Mouse (Mus musculus): ENCODE results near the gene Tbc1d8.
A peak's percentile ranks its signal among the peaks of the same experiment; 100 is the strongest.

Gene Tbc1d8

GRCm38 (mm10) chr1:39478057-39478895 is at the start of gene Tbc1d8:
Gene Tbc1d8 (minus strand): TSS chr1:39478755.
- DNase-seq = peak; percentile 89

- DNase-seq = no peak
Measured at GRCm38 (mm10) chr1:39528319-39528718, 49.8 kb upstream of the Tbc1d8 start.

- peak; percentile 96 for DNase-seq
Measured at GRCm38 (mm10) chr1:39527432-39527831, 48.9 kb upstream of the Tbc1d8 start.

GRCm38 (mm10) chr1:39526371-39527167 is 48.0 kb upstream of the Tbc1d8 start:
- no peak for DNase-seq

- DNase-seq = no peak
Measured at GRCm38 (mm10) chr1:39525763-39526162, 47.2 kb upstream of the Tbc1d8 start.

GRCm38 (mm10) chr1:39522519-39522918 is 44.0 kb upstream of the Tbc1d8 start:
- DNase-seq = peak; percentile 30

GRCm38 (mm10) chr1:39521326-39521725 is 42.8 kb upstream of the Tbc1d8 start:
- DNase-seq = no peak

- DNase-seq = no peak
Measured at GRCm38 (mm10) chr1:39515303-39515991, 36.9 kb upstream of the Tbc1d8 start.

- no peak for DNase-seq
Measured at GRCm38 (mm10) chr1:39512183-39512582, 33.6 kb upstream of the Tbc1d8 start.

- no peak for DNase-seq
Measured at GRCm38 (mm10) chr1:39511775-39512174, 33.2 kb upstream of the Tbc1d8 start.

- DNase-seq = no peak
Measured at GRCm38 (mm10) chr1:39505600-39505999, 27.0 kb upstream of the Tbc1d8 start.

- DNase-seq = peak; percentile 39
Measured at GRCm38 (mm10) chr1:39504261-39504660, 25.7 kb upstream of the Tbc1d8 start.

- peak; percentile 43 for DNase-seq
Measured at GRCm38 (mm10) chr1:39502817-39503633, 24.5 kb upstream of the Tbc1d8 start.

GRCm38 (mm10) chr1:39499485-39499941 is 21.0 kb upstream of the Tbc1d8 start:
- DNase-seq = no peak

GRCm38 (mm10) chr1:39497748-39498147 is 19.2 kb upstream of the Tbc1d8 start:
- DNase-seq = no peak

- no peak for DNase-seq
Measured at GRCm38 (mm10) chr1:39496995-39497394, 18.4 kb upstream of the Tbc1d8 start.

- DNase-seq = no peak
Measured at GRCm38 (mm10) chr1:39493664-39494063, 15.1 kb upstream of the Tbc1d8 start.

GRCm38 (mm10) chr1:39493165-39493564 is 14.6 kb upstream of the Tbc1d8 start:
- DNase-seq = no peak

- DNase-seq = no peak
Measured at GRCm38 (mm10) chr1:39487370-39487769, 8.8 kb upstream of the Tbc1d8 start.

GRCm38 (mm10) chr1:39482115-39482815 is 3.7 kb upstream of the Tbc1d8 start:
- no peak for DNase-seq

GRCm38 (mm10) chr1:39479254-39479653 is 699 bp upstream of the Tbc1d8 start:
- DNase-seq = no peak

- DNase-seq = no peak
Measured at GRCm38 (mm10) chr1:39478896-39479200, 293 bp upstream of the Tbc1d8 start.

Measured in thymus, postnatal 4 days (tissue).